Mouse (Mus musculus) myocyte (in vitro differentiated cells): ENCODE measurements at regions not wholly inside any gene's neighbourhood (a gene's known extent, or its start where the extent isn't known, plus 50 kb on each side); places are given as distances from the start of the nearest gene placed in this dataset.

Experiments
- H3K27me3 ChIP-seq: one replicate; pipeline ENCODE4 v1.6.1; 2011; ENCODE audit not compliant: control insufficient read depth, insufficient read depth, insufficient read length
- H3K36me3 ChIP-seq: one replicate; pipeline ENCODE4 v1.6.1; 2011; ENCODE audit not compliant: control insufficient read depth, insufficient read depth
- H3K4me2 ChIP-seq: one replicate; pipeline ENCODE4 v1.6.1; 2011; ENCODE audit warnings: low read depth, control low read depth
- H3K4me3 ChIP-seq: one replicate; pipeline ENCODE4 v1.5.1; 2011; ENCODE audit warnings: mild to moderate bottlenecking, control low read depth, moderate library complexity
- H3K79me2 ChIP-seq: one replicate; pipeline ENCODE4 v1.6.1; 2011; ENCODE audit not compliant: control insufficient read depth, insufficient read depth
- H3ac ChIP-seq: one replicate; pipeline ENCODE4 v1.6.1; 2011; ENCODE audit not compliant: control insufficient read depth, insufficient read length
- CEBPB ChIP-seq: IDR thresholded peaks from 2 replicates; pipeline ENCODE4 v1.6.1; 2011; ENCODE audit warnings: mild to moderate bottlenecking, moderate library complexity; ENCODE audit not compliant: poor library complexity, insufficient read depth, severe bottlenecking
- E2F4 ChIP-seq: IDR thresholded peaks from one replicate; pipeline ENCODE4 v1.6.1; 2011; ENCODE audit warnings: mild to moderate bottlenecking, control low read depth, moderate library complexity; ENCODE audit not compliant: insufficient read depth
- MAX ChIP-seq: IDR thresholded peaks from one replicate; pipeline ENCODE4 v1.6.1; 2011; ENCODE audit warnings: low read depth, mild to moderate bottlenecking, control low read depth
- MYOD1 ChIP-seq, 3 experiments: IDR thresholded peaks; one replicate each; pipeline ENCODE4 v1.6.1; 2011; ENCODE audit warnings: control low read depth in 2 of 3, low read depth in 2 of 3, mild to moderate bottlenecking in 2 of 3, moderate library complexity in 1 of 3; ENCODE audit not compliant: insufficient read length in 2 of 3, control insufficient read depth in 1 of 3
- MYOG ChIP-seq, 3 experiments: IDR thresholded peaks; one replicate each; pipeline ENCODE4 v1.6.1; 2011; ENCODE audit warnings: control low read depth in 2 of 3, low read depth in 2 of 3, mild to moderate bottlenecking in 2 of 3; ENCODE audit not compliant: insufficient read length in 2 of 3, control insufficient read depth in 1 of 3, insufficient read depth in 1 of 3
- POLR2A ChIP-seq: IDR thresholded peaks from one replicate; pipeline ENCODE4 v1.6.1; 2011; ENCODE audit warnings: low read depth, mild to moderate bottlenecking, control low read depth, moderate library complexity; ENCODE audit not compliant: insufficient read length
- POLR2AphosphoS2 ChIP-seq: IDR thresholded peaks from one replicate; pipeline ENCODE4 v1.6.1; 2011; ENCODE audit warnings: low read depth, control low read depth; ENCODE audit not compliant: insufficient read length
- REST ChIP-seq: IDR thresholded peaks from one replicate; pipeline ENCODE4 v1.6.1; 2011; ENCODE audit warnings: mild to moderate bottlenecking, control low read depth, moderate library complexity; ENCODE audit not compliant: insufficient read depth, insufficient read length
- SRF ChIP-seq: IDR thresholded peaks from one replicate; pipeline ENCODE4 v1.6.1; 2011; ENCODE audit warnings: low read depth; ENCODE audit not compliant: control insufficient read depth, insufficient read length
- TCF12 ChIP-seq: IDR thresholded peaks from one replicate; pipeline ENCODE4 v1.6.1; 2011; ENCODE audit warnings: mild to moderate bottlenecking, control low read depth; ENCODE audit not compliant: poor library complexity, insufficient read depth, severe bottlenecking
- TCF3 ChIP-seq: IDR thresholded peaks from one replicate; pipeline ENCODE4 v1.6.1; 2011; ENCODE audit warnings: low read depth, control low read depth; ENCODE audit not compliant: insufficient read length
- USF1 ChIP-seq: IDR thresholded peaks from one replicate; pipeline ENCODE4 v1.6.1; 2011; ENCODE audit warnings: low read depth, mild to moderate bottlenecking, control low read depth, moderate library complexity

GRCm38 (mm10) chr10:87753483-87753882 is 104.6 kb upstream of the Igf1 start:
- no peak overlapping the region for H3ac ChIP-seq
- H3K4me3 ChIP-seq = no peak overlapping the region
- no peaks in the 10 kb centered on the region for H3K27me3 ChIP-seq
- H3K79me2 ChIP-seq = no peaks in the 10 kb centered on the region
- no peaks in the 10 kb centered on the region for H3K36me3 ChIP-seq
- TF ChIP-seq SRF = no peak
- TF ChIP-seq CEBPB = no peak
- TF ChIP-seq MYOG (IDR thresholded peaks at IDR 0.05; ENCODE audit: control insufficient read depth in 1 of 3, insufficient read depth in 1 of 3, insufficient read length in 2 of 3, low read depth in 2 of 3) = no peak
- no peak overlapping the region for H3K4me2 ChIP-seq

DNA sequence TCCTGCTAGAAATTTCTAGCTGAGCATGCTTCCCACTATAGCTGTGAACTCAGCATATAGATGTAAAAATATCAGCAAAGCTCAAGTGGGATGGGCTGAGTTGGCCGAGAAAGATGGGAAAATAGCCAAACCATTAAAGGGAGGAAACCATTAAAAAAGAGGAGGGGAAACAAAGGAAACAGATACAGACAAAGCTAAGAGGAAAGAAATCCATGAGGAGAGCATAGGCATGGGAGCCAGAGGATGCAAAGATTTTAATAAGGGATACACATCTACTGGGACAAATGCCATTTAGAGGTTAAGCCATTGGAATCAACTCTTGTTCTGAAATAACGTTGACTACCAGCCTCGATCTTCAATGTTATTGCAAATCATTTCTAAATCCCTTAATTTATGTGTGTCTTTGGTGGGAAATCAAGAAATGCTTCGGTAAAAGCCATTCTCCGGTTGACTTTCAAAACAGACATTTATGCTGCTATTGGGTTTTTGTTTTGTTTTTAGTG is 96.5 kb upstream of the Igf1 start:
- Histone ChIP-seq H3K4me3 (no peak overlapping the region), H3K4me2 (no peak overlapping the region), H3ac (no peak overlapping the region), H3K27me3 (no peaks in the 10 kb centered on the region), H3K36me3 (no peaks in the 10 kb centered on the region), H3K79me2 (no peaks in the 10 kb centered on the region)
- TF ChIP-seq POLR2AphosphoS2 (no peak), SRF (no peak), MYOG (IDR thresholded peaks at IDR 0.05; ENCODE audit: control insufficient read depth in 1 of 3, insufficient read depth in 1 of 3, insufficient read length in 2 of 3, low read depth in 2 of 3) (no peak), MAX (no peak), POLR2A (no peak), CEBPB (no peak), REST (no peak), USF1 (no peak), TCF3 (no peak), MYOD1 (IDR thresholded peaks at IDR 0.05; ENCODE audit: control insufficient read depth in 1 of 3, insufficient read length in 2 of 3, low read depth in 2 of 3) (no peak), TCF12 (no peak), E2F4 (no peak)

DNA sequence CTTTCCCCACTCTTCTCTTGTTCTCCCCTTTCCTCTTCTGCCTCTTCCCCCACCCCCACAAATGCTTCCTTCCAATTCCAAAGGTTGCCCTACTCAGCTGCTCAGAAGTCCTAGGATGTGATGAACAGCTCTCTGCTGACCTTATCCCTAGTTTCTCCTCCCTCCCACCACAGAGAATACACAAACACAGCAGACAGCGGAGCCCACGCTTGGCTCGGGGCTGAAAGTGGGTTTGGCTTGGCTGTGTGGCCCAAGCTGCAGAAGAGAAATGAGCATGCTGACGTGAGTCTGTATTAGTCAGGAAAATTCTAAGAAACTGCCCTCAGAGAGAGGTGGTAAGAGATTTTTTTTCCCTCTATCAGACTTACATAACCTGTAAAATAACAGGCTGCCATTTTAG is 70.5 kb upstream of the Igf1 start:
- Histone ChIP-seq H3K27me3 (no peaks in the 10 kb centered on the region), H3ac (no peak overlapping the region), H3K36me3 (no peaks in the 10 kb centered on the region), H3K4me3 (no peak overlapping the region), H3K4me2 (no peak overlapping the region), H3K79me2 (no peaks in the 10 kb centered on the region)
- no peak for TF ChIP-seq TCF3
- no peak for TF ChIP-seq POLR2A
- no peak for TF ChIP-seq MYOD1 (IDR thresholded peaks at IDR 0.05; ENCODE audit: control insufficient read depth in 1 of 3, insufficient read length in 2 of 3, low read depth in 2 of 3)
- no peak for TF ChIP-seq MAX

DNA sequence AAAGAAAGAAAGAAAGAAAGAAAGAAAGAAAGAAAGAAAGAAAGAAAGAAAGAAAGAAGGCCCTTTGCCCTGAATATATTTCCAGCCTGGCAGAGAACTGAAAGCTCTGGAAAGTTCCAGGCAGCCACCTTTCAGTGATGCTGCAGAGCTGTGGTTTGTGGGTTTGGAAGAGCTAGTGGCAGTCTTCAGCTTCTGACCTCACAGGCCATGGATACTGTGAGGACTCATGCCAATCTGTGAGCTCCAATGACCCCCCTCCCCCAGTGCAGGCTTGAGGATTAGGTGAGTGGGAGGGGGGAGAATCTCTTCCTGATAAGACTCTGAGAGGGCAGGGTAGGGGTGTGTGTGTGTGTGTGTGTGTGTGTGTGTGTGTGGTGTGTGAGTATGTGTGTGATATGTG is 65.7 kb upstream of the Igf1 start:
- H3ac ChIP-seq = no peak overlapping the region
- no peak overlapping the region for H3K4me3 ChIP-seq
- no peak for TF ChIP-seq E2F4
- TF ChIP-seq MYOD1 (IDR thresholded peaks at IDR 0.05; ENCODE audit: control insufficient read depth in 1 of 3, insufficient read length in 2 of 3, low read depth in 2 of 3) = no peak
- TF ChIP-seq POLR2A = no peak
- no peak for TF ChIP-seq TCF3
- TF ChIP-seq CEBPB = no peak
- no peak for TF ChIP-seq USF1
- H3K4me2 ChIP-seq = no peak overlapping the region
- H3K36me3 ChIP-seq = no peaks in the 10 kb centered on the region
- no peaks in the 10 kb centered on the region for H3K27me3 ChIP-seq
- no peaks in the 10 kb centered on the region for H3K79me2 ChIP-seq

- H3K79me2 ChIP-seq = no peaks in the 10 kb centered on the region
- TF ChIP-seq MYOD1 (IDR thresholded peaks at IDR 0.05; ENCODE audit: control insufficient read depth in 1 of 3, insufficient read length in 2 of 3, low read depth in 2 of 3) (no peak), TCF3 (no peak), REST (no peak), USF1 (no peak), MAX (no peak), MYOG (IDR thresholded peaks at IDR 0.05; ENCODE audit: control insufficient read depth in 1 of 3, insufficient read depth in 1 of 3, insufficient read length in 2 of 3, low read depth in 2 of 3) (no peak), CEBPB (no peak), E2F4 (no peak)
- H3ac ChIP-seq = no peak overlapping the region
- H3K4me3 ChIP-seq = no peak overlapping the region
- no peak overlapping the region for H3K4me2 ChIP-seq
- no peaks in the 10 kb centered on the region for H3K27me3 ChIP-seq
- H3K36me3 ChIP-seq = no peaks in the 10 kb centered on the region
These were observed 53.9 kb upstream of the Igf1 start for GRCm38 (mm10) chr10:87803936-87804791.

DNA sequence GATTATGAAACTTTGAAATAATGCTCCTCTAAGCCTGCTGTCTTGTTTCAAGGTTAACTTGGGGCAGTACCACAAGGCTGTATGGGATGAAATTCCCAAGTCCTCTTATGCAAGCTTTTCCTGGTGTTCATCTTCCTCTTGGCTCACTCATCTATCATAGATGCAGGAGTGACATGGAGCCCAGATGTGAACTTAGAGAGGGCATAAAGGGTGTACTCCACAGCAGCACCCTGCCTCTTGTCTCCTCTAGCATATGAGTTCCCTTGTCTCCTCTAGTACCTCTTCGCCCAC is 53.3 kb upstream of the Igf1 start:
- TF ChIP-seq TCF12 (no peak), TCF3 (no peak), MAX (no peak), REST (no peak), POLR2AphosphoS2 (no peak), E2F4 (no peak), CEBPB (no peak), MYOG (IDR thresholded peaks at IDR 0.05; ENCODE audit: control insufficient read depth in 1 of 3, insufficient read depth in 1 of 3, insufficient read length in 2 of 3, low read depth in 2 of 3) (no peak), SRF (no peak), POLR2A (no peak), MYOD1 (IDR thresholded peaks at IDR 0.05; ENCODE audit: control insufficient read depth in 1 of 3, insufficient read length in 2 of 3, low read depth in 2 of 3) (no peak), USF1 (no peak)
- H3ac ChIP-seq = no peak overlapping the region
- H3K27me3 ChIP-seq = no peaks in the 10 kb centered on the region
- no peaks in the 10 kb centered on the region for H3K36me3 ChIP-seq
- no peak overlapping the region for H3K4me2 ChIP-seq
- H3K79me2 ChIP-seq = no peaks in the 10 kb centered on the region
- H3K4me3 ChIP-seq = no peak overlapping the region
